Mouse (Mus musculus) cerebellum, postnatal 14 days (tissue): ENCODE results near the gene Masp2.

Experiments
- DNase-seq, 2 experiments: peaks; one replicate each; pipeline ENCODE4 v3.0.0; 2021; ENCODE audit warnings: mixed read lengths in 2 of 2

Gene Masp2

DNA sequence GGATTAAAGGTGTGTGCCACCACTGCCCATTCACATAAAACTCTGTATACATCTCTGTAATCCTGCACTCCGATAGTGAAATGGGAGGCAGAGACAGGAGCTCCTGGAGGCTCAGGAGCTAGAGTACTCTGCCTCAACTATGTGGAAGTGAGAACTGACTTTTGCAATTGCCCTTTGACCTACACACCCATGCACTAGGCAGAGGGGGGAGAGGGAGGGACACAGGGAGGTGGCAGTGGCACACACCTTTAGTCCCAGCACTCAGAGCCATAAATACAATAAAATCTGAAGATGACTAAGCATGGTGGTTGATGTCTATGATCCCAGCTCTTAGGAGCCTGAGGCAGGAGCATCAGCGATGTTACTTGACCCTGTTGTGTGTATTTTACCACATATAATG lies 37.1 kb downstream of the Masp2 start:
- no peak for DNase-seq

DNA sequence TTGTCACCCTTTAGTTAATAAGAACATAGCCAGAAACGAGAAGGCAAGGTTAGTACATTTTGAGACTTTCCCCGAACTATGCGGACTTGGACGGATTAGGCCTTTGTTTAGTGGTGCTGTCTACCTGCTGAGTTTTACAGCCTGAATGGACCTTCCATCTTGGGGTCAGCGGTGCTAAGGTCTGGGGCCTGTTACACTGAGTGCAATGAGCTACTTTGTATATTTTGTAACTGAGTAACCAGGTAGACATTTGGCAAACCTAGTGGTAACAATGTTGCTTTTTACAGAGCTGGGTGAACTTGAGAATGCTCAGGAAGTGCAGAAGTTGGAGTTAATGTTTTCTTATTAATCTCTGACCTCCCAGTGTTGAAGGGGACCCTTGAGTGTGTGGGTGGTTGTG lies 38.8 kb downstream of the Masp2 start:
- DNase-seq: no peak

DNA sequence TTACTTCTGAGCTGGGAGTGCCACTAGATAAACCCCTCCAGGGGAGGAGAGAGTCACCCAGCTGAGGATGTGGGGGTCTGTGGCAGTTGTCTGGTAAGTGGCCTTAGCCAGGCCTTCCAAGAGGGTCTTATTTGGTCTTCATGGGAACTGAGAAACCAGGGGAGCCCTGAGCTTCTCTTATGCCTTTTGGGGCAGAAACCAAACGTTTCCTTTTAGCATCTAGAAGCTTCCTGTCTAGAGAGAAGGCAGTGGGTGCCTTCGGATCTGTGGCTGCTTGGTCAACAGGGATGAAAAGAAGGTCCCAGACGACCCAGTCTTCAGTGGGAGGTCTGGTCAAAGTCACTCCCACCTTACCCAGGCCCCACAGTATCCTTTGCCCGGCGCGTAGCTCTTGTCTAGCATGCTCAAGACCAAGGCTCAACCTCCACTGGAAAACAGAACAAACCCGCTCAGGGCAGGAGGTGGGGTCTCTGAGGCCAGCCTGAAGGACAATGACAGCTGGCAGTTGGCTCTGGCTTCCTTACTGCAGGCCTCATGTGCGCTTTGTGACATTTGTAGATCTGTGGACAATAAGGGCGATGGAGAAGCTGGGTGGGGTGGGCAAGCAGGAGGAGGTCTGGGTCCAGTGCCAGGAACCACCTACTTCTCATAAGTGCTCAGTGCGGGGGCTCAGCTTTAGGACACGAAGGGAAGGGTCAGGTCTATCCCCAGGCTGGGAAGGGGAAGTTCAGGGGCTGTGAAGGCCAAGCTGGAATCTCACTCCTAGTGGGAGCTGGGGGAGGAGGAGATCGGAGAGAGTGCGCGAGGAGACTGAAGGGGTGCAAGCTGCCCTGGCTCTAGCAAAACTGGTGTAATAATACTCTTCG lies 41.2 kb downstream of the Masp2 start, which contains the start of gene Gm572:
Gm572 (plus strand) TSS at position 27 of the 866 bp plus-strand sequence.
- peak in 1 of 2 experiments; percentile 42 for DNase-seq

DNA sequence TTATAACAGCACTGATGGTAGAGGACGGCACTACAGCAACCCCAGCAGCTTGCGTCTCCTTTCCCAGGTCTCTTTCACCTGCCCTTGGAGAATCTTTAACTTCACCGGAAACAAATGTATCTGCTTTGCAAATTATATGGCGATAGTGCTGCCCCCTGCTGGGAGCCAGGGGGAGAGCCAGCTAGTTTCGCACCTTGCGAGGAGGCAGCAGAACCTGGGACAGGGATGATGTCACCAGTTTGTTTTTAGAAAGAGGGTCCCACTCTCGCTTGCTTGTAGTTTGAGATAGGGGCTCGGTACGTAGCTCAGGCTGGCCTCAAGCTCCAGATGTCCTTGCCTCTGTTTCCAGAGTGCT lies 41.8 kb downstream of the Masp2 start:
- peak; percentile 83 to 89 for DNase-seq

DNA sequence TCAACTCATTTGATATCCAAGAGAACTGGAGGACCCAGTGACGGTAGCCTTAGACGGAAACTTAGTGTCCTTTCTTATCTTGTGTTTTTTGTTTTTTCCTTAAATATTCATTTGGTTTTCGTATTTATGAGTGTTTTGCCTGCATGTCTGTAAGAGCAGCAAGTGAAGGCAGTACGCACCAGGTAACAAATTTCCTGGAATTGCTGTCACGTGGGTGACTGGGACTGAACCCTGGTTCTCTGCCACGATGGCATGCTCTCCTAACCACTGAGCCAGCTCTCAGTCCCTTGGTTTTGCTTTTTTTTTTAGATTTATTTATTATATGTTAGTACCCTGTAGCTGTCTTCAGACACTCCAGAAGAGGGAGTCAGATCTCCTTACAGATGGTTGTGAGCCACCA lies 42.6 kb downstream of the Masp2 start:
- no peak for DNase-seq

DNA sequence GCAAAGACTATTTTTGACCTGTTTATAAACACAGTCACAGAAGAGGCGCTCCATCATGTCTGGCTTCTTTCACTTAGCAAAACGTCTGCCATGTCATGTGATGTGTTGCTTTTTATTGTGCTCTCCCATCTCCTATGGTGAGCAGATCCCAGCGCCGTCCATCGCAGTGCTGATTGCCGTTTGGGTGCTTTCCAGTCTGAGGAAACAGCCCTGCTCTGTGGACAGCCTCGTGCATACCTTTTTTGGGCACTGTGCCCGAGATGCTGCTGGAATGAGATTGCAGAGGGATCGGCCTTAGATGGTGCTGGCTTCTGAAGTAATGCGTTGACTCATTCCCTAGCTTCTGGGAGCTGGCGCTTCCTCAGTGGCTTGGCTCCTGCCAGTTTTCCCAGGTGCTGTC lies 44.3 kb downstream of the Masp2 start:
- DNase-seq: peak; percentile 79 to 86

DNA sequence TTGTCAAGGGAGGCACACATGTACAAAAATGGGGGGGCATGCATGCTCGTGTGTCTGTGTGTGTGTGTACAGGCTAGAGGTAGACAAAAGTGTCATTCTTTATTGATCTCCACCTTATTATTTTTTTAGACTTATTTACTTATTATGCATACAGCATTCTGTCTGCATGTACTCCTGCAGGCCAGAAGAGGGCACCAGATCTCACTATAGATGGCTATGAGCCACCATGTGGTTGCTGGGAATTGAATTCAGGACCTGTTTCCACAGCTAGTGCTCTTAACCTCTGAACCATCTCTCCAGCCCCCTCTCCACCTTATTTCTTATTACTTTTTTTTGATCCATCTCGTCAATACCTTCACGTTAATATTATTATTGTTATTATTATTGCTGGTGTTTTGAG lies 47.0 kb downstream of the Masp2 start:
- peak in 1 of 2 experiments; percentile 35 for DNase-seq

DNA sequence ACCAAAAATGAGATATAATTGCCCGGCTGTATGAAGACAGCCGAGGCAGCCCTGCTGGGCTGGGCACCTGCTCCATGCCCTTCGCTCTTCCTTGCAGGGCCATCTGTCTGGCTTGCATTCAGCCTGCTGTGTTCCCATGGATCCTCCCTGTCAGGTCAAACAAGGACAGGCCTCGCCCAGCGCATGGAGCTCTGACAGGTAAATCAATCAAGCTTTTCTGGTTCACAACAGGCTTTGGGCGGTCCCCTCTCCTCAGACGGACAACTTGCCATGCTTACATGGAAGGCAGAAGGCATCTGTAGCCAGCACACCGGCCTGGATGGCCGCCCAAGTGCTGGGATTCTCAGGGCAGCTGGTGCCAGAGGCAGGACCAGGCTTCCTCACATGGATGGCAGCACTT lies 48.7 kb downstream of the Masp2 start:
- DNase-seq: peak; percentile 87 to 88

DNA sequence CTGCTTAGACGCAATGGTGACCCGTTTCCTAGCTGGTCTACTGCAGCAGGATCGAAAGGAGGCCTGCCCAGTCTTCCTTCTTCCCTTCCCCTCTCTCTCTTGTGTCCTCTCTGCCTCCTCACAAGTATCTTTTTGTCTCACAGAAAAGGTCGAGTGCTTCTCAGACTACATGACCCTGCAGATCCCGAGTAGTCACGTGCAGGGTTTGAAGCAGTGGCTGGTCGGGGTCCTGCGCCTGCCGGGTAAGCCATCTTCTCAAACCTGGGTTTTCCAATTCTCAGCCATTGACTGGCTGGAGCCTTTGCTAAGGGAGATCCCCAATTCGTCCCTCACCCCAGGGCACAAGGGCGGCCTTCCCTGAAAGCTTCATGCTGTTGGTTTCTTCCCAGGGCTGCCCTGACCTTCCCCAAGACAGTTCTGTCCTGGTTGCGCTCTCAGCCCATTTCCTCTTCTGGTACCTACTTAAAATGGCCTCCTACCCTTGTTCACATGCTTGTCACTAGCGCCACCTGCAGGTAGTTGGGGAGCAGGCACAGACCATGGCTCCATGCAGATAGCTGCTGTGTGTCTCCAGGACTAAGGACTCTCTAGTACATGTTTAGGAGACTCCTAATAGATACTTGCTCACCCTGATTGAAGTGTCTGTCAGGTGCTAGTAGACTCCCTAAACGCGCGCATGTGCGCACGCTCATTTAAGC lies 52.5 kb downstream of the Masp2 start:
- DNase-seq: peak; percentile 55 to 78

DNA sequence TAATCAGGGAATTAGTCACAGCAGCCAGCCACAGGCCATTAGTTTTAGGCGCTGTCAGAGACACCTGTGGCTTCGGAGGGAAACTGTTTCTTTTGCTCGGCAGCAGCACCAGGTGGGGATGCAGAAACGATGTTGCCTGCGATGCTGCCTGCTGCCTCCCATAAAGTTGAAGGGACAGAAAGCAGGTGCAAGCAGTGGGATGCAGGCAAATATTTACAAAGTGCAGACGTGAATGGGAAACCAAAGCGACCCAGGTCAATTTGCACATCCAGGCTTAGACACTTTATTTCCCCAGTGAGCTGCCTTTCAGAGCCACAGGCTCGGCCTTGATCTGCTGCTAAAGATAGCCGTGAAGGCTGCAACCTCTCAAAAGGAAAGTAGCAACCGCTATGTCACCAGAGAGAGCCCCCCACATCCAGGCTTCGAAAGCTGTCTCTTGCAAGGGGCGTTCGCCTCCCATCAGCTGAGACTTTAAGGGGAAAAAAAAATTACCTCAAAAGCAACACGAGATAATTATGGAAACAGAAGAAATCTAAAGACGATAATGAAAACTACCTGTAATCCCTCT lies 54.4 kb downstream of the Masp2 start:
- DNase-seq: no peak

DNA sequence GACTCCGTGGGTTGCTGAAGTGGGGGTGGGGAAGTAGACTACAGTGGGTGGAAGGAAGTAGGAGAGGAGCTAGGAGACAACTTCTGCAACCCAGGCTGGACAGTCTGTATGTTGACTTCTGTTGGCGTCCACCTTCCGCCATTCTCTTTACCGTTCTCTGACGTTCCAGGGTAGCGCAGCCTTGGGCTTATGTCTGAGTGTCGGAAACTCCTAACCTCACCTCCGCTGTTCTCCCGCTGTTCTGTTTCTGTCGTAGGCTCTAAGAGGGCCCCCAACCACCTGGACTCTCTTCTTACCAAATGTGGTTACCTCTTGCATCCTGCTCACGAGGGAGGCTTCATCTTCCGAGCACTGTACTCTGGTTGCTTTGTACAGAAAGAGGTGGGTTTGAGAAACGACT lies 55.4 kb downstream of the Masp2 start:
- no peak for DNase-seq

DNA sequence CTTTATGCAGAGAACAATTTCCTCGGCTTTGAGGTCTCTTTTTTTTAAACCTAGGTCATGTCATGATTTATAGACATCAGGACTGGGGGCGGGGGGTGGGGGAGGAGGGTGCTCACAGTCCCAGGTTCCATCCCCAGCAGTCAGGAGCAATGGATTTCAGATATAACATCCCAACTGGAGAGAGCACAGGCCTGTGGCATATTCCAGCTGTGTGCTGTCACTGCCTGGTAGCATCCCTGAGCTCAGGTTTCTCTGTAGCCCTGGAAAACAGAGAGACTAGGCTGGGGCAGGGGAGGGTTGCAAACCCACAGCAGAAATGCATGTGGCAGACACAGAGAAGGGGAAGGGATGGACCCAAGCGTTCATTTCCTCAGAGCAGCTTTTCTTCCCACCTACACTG lies 57.8 kb downstream of the Masp2 start:
- no peak for DNase-seq

DNA sequence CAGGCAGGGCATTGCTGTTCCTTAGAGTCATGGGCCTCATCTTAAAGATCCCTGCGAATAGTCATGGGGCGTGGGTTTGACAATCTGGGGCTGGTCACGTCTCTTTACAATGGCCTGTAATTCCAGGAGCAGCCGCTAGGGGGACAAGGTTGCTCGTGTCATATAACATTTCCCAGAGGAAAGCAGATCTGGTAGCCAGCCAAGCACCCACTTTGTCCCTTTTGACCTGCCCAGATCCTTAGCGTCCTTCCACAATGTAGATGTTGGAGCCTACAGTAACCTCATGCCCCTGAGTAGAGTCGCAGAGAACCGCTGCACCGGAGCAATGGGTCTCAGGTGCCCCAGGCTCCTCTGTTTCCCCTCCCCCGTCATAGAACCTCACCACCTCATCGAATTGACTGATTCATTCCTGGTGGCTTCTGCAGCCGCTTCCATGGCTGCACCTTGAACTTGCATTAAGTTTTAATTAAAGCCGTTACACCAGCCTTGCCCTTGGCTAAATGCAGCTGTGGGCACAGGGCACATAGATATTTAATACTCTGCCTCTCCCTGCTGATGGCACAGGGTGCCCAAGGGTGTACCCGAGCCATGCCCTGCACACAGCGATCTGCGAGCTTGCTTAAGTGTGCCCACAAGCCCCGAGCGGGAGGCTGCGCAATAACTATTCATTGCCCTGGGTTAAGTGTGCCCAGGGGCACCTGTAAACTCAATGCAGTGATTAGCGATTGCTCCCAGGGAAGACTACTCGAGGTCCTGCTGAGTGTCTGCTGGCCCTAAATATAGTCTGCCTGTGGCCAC lies 60.0 kb downstream of the Masp2 start:
- peak; percentile 82 to 92 for DNase-seq

DNA sequence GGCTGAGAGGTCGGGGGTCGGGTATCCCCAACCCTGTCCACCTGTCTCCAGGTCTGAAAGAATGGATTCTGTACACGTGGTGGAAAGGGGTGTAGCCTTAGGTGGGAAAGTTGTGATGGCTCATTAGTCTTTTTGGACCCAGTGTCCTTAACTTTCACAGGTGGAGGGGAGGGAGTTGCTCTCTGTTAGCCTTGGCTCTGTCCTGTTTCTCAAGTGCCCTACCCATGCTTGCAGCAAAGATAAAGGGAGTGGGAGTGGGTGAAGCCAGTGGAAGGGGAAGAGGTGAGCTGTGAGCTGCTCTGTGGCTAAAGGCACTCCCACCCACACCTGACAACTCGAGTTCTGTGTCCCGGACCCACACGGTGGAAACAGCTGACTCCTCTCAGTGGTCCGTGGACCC lies 61.0 kb downstream of the Masp2 start:
- DNase-seq: no peak

DNA sequence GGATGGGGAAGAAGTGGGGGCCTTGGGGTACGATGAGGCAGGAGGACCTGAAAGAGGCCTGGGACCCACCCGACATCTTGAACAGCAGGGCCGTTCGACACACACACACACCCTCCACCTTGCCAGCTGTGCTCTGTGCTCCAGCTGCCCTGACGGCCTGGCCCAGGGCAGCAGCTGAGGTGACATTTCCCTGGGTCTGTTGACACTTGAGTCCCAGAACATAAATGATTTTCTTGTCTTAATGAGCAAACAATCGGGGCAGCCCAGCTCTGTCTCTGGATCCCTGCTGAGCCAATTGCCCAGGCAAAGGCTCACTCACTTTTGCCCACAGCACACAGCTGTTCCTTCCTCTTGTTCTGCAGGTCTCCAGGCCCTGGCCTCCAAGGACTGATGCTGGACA lies 61.7 kb downstream of the Masp2 start:
- DNase-seq: no peak
